Mouse (Mus musculus) embryonic stem cell, embryonic (primary cell): ENCODE results near the gene Pgbd5.

Experiments used
- CTCF ChIA-PET, 4 experiments: fragments of 300-600 bp in 2 of 4; fragments of 350-600 bp in 2 of 4; sonication (Branson Sonifier 250); formaldehyde crosslinking; loops; one replicate each; lab custom pipeline; 2022; ENCODE audit warnings: inconsistent platforms in 2 of 4; lab: Charles Lee
- POLR2A ChIA-PET, 4 experiments: fragments of 300-600 bp in 2 of 4; fragments of 350-600 bp in 2 of 4; sonication (Branson Sonifier 250); formaldehyde crosslinking; loops; one replicate each; lab custom pipeline; 2022; ENCODE audit warnings: antibody characterized with exemption in 4 of 4, inconsistent platforms in 1 of 4; lab: Charles Lee

Gene Pgbd5

DNA sequence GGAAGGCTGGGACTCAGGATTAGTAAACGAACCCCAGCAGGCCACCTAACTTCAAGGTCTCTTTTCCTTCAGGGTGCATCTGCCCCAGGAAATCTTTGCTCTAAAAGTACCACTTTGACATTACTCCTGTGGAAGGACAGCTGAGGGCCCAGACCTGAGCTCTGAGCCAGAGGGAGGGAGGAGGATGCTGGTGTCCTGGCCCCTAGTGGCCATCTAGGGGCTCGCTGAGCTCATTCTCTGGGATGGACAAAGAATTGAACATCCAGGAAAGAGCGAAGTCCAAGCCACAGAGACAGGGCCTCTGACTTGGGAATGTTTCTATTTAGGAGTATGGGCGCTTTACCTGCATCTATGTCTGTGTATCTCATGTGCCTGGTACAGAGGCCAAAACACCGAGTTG, 87.8 kb downstream of the Pgbd5 start:
- ChIA-PET POLR2A (interaction anchor here in 3 of 4 experiments (0.6 to 1.5 kb wide), 8 partner anchors 11 to 297 kb away, joined by 3 to 11 read pairs (median 4); no protein-coding TSS in a partner anchor), CTCF (interaction anchor here in 3 of 4 experiments (0.5 to 1.2 kb wide), 15 partner anchors 11 to 723 kb away, joined by 3 to 5 read pairs (median 3); no protein-coding TSS in a partner anchor)

DNA sequence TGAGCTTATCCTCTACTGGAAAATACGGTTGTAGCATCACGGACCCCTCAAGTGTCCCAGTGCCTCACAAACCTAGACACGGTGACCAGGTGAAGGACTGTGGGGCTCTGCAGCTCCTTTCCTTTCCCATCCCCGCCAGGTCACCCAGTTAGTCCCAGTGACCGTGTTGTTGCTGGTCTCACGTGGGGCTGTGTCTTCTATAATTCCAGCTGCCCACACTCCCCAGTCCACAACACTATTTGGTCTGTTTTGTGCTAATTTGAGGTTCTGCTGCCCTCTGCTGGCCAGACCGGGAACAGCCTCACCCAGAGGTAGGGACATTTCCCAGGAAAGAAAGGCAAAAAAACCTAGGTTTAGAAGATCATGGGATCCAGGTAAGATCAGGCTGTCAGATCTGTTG, 89.8 kb downstream of the Pgbd5 start:
- ChIA-PET POLR2A (interaction anchor here in 3 of 4 experiments (0.6 to 1.6 kb wide), 6 partner anchors 9 to 566 kb away, joined by 3 to 6 read pairs (median 5); no protein-coding TSS in a partner anchor), CTCF (interaction anchor here (0.6 to 2.3 kb wide), 27 partner anchors 9 to 456 kb away, joined by 3 to 7 read pairs (median 3); partner anchors contain the start of gene Acta1 (in 1 of the 4))

DNA sequence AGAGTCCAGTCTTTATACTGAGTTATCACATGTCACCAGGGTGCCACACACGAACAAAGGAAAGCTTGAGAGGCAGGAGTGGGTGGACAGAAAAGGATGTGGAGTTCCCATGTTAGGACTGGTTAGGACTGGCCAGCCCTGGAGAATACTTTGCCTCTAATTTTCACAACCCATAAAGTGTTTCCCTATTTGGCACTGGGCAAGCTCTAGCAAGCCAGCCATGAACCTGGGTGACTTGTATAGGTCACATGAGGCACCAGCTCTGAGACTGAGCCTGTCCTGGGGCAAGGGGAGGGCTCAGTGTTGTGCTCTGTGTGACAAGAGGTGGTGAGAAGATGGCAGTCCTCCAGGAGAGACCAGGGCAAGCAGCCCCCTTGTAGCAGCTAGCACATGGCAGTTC, 91.4 kb downstream of the Pgbd5 start:
- ChIA-PET CTCF (interaction anchor here in 3 of 4 experiments (0.9 to 2.5 kb wide), 10 partner anchors 11 to 704 kb away, joined by 3 to 7 read pairs (median 3); no protein-coding TSS in a partner anchor), POLR2A (interaction anchor here in 1 of 4 experiments (1.0 kb wide), 1 partner anchor 16 kb away, joined by 3 read pairs; no protein-coding TSS in a partner anchor)

DNA sequence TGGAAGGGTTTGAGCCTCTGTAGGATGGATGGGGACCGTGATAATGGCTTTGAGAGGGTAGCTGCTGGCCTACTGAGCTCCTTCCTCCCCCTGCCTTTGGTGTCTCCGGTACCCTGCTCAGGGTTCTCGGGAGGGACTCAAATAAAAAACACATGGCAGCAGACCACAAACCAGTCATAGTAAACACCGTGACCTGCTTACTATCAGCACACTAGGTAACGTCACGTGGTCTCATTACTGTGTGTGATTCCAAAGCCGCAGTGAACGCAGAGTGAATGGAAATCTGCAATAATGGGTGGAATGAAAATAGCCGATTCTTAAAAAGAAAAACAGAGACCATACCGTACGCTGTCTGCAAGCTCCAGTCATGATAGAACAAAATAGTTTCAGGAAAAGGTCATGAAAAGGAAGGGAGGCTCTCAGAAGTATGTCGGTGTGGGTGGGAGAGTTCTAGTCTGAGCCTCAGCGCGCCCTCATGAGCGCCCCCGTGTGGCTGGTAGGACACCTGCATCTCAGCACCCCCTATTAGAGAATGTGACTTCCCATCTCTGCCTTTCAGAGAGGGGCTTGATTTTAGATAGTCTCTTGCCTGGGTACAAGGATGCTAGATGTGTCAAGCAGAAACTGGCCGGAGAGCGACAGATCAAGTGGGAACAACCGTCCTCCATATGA, 92.5 kb downstream of the Pgbd5 start:
- CTCF ChIA-PET: interaction anchor here (0.6 to 2.5 kb wide), 23 partner anchors 10 to 703 kb away, joined by 3 to 7 read pairs (median 3); no protein-coding TSS in a partner anchor
- POLR2A ChIA-PET: interaction anchor here in 2 of 4 experiments (1.0 to 1.8 kb wide), 5 partner anchors 10 to 562 kb away, joined by 3 to 4 read pairs (median 4); no protein-coding TSS in a partner anchor

DNA sequence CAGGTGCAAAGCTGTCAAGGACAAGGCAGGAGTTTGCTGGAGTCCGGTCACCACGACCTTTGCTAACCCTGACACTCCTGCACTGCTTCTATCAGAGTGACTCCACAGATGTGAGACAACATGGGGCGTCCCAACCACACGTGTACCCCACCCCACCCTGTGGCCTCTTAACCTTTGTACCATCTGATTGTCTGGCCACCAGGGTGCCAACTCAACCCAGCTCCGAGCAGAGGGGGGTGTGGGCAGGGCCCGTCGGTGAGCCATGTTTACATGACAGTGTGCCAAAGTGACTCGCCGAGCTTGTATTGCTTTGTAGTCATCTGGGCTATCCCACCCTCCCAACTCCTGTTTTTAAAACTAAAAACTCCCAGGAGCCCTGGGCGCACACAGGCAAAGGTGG, 94.4 kb downstream of the Pgbd5 start:
- POLR2A ChIA-PET: interaction anchor here in 2 of 4 experiments (1.0 to 1.8 kb wide), 2 partner anchors 9 to 285 kb away, joined by 4 read pairs; no protein-coding TSS in a partner anchor
- CTCF ChIA-PET: interaction anchor here in 2 of 4 experiments (0.9 to 1.8 kb wide), 3 partner anchors 30 to 95 kb away, joined by 3 to 5 read pairs (median 4); no protein-coding TSS in a partner anchor

DNA sequence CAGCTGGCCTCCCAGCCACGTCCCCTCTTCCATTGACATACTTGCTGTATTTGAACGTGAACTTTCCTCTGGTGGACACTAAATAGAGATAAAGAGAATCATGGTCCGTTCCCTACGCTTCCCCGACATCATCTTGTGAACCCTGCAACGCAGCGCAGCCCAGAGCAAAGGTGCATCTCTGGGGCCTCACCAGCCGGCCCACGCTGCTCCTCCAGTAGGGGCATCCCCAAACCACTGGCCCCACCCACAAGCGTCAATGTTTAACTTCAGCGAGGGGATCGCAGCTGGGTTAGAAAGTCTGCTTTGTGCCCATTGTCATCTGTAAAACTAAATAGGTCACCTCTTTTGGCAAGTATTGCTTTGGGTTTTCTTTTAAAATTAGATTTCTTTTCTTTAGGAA, 95.5 kb downstream of the Pgbd5 start:
- POLR2A ChIA-PET: interaction anchor here (0.6 to 1.1 kb wide), 4 partner anchors 284 to 350 kb away, joined by 3 to 4 read pairs (median 3); no protein-coding TSS in a partner anchor
- CTCF ChIA-PET: interaction anchor here in 2 of 4 experiments (0.6 to 1.8 kb wide), 2 partner anchors 29 to 342 kb away, joined by 3 to 4 read pairs; no protein-coding TSS in a partner anchor

DNA sequence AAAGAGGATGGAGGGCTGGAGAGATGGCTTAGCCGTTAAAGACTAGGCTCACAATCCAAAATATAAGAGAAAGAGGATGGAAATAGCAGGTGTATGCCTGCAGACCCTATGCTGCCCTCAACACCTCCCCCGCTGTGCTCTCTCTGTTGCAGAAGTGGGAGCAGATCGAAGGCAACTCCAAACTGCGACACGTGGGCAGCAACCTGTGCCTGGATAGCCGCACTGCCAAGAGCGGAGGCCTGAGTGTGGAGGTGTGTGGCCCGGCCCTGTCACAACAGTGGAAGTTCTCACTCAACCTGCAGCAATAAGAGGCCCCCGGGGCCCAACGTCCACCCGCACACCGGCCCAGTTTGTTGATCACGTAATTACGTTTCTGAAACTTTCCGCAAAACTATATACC, 96.3 kb downstream of the Pgbd5 start:
- POLR2A ChIA-PET: no interaction called here
- CTCF ChIA-PET: interaction anchor here in 1 of 4 experiments (1.3 kb wide), 1 partner anchor 29 kb away, joined by 3 read pairs; no protein-coding TSS in a partner anchor

DNA sequence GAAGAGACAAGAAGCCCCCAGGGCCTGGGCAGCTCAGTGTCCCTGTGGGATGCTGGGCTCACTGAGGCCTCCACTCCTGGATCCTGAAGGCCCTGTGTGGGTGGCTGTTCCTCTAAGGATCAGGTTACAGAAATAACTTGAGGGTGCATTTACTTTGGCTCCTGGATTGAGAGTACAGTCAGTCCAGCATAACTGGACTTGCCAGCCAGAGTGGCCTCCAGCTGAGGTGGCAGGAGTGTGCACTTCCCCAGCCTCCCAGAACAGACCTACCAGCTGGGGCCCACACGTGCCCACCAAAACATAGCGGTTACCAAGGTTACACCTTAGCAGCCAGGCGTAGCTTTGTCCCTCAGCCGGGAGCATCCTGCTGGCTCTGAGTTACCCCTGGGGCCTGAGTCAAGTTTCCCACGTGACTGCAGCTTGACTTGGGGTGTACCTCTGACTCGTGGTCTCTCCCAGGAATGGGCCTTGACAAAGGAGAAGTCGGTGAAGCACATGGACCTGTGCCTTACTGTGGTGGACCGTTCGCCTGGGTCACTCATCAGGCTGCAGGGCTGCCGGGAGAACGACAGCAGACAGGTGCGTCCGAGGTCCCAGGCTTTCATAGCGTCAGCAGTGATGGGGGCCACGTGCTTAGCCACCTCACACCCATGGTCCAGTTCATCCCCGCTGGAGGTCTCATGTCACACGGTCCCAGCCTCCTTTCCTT, 98.9 kb downstream of the Pgbd5 start:
- ChIA-PET POLR2A (interaction anchor here in 2 of 4 experiments (0.9 to 2.0 kb wide), 4 partner anchors 9 to 47 kb away, joined by 3 to 9 read pairs (median 4); no protein-coding TSS in a partner anchor), CTCF (interaction anchor here in 1 of 4 experiments (1.1 kb wide), 2 partner anchors 9 to 697 kb away, joined by 3 read pairs; no protein-coding TSS in a partner anchor)

DNA sequence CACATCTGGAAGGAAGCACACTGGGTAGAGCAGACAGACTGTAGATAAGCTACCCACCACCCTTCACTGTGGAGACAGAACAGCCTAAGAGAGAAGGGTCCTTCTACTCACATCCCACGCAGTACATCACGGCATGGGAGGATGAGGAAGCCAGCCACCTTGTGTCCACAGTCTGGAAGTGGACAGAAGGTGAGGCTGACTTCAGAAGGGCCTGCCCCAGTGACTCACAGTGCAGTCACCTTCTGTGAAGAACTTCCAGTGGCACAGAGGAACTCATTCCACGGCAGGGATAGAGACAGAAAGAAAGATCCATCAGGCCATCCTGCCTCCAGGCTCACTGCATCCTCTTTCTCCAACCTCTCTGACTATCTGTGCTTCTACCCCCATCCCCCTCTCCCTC, 99.7 kb downstream of the Pgbd5 start:
- POLR2A ChIA-PET: interaction anchor here in 2 of 4 experiments (1.1 to 2.0 kb wide), 2 partner anchors 11 to 143 kb away, joined by 3 to 9 read pairs; no protein-coding TSS in a partner anchor
- CTCF ChIA-PET: no interaction called here

DNA sequence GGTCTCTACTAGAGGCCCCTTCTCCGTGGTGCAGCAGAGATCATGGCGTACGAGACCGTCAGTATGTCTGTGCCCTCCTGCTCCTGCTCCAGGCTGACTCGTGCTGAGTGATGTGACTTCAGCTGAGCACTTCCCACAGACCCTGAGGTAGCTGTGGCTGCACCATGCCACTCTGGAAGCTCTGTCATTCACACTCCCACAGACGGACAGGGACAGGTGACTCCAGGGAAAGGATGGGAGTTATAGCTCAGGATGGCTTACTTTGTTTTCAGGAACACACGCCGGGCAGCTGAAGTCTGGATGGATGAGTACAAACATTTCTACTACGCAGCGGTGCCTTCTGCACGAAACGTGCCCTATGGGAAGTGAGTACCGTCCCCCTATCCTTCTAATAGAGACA, 103.2 kb downstream of the Pgbd5 start:
- POLR2A ChIA-PET: interaction anchor here in 2 of 4 experiments (0.7 to 1.5 kb wide), 7 partner anchors 8 to 287 kb away, joined by 3 to 4 read pairs (median 3); no protein-coding TSS in a partner anchor
- CTCF ChIA-PET: interaction anchor here in 3 of 4 experiments (0.6 to 1.9 kb wide), 6 partner anchors 11 to 238 kb away, joined by 3 to 5 read pairs (median 3); no protein-coding TSS in a partner anchor

DNA sequence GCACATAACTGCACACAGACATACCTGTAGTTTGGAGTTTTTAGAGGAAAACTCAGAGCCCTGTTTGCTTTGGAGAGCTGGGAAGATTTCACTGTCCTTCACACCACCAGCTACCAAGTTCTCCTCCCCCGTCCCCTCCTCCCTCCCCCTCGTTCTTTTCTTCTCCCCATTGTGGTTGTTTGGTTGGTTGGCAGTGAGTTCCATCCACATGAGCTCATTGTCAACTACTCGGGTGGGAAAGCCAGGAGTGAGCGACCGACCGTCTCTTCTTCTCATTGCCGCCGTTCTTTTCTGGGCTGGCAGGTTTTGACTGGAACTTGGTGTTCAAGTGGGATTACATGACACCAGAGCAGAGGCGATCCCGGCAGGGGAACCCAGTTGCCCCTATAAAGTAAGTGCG, 107.8 kb downstream of the Pgbd5 start:
- ChIA-PET CTCF (interaction anchor here in 3 of 4 experiments (0.5 to 0.7 kb wide), 5 partner anchors 132 to 1663 kb away, joined by 3 to 6 read pairs (median 3); partner anchors contain the start of gene Kcnk1 (in 1 of the 3)), POLR2A (interaction anchor here in 2 of 4 experiments (0.6 to 1.1 kb wide), 4 partner anchors 20 to 349 kb away, joined by 3 to 4 read pairs (median 3); partner anchors contain the start of gene Abcb10 (in 1 of the 2))

DNA sequence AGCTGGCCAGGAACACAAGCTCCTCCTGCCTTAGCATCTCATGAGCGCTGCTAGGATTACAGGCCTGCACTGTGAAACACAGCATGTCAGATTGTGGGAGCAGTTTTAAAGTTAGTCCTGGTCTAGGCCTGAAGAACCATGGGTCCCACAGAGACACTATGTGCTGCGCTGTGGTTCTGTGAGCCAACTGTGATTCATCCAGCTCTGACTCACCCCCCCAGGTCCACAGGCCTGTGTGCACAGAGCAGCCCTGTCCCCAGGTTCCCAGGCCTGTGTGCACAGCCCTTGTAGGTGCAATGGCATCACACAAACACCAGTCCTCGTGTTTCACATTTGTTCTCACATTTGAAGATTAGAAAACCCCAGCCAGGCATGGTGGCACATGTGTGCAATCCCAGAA, 108.4 kb downstream of the Pgbd5 start:
- POLR2A ChIA-PET: interaction anchor here in 1 of 4 experiments (0.8 to 1.1 kb wide), 3 partner anchors 21 to 342 kb away, joined by 3 to 4 read pairs (median 3); no protein-coding TSS in a partner anchor
- CTCF ChIA-PET: interaction anchor here in 1 of 4 experiments (0.6 to 0.7 kb wide), 3 partner anchors 253 to 1664 kb away, joined by 3 to 4 read pairs (median 3); partner anchors contain the start of gene Kcnk1

DNA sequence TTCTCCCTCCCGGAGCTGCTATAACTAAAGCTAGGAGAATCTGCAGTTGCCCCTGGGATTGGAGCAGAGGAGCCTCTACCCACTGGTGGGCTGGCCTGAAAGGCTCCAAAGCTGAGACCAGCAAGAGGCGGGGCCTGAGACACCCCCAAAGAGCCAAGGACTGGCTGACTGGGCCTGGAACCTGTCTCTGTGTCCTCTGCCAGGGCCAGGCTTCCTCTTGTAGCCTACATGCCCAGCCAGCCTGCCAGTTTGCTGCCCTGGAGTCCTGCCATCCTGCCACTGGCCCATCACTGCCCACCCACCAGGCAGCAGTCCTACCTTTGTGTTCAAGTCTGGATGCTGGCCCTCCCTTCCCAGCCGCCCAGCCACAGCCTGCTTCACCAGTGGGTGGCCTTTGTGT, 109.0 kb downstream of the Pgbd5 start:
- ChIA-PET CTCF (no interaction called here), POLR2A (interaction anchor here in 2 of 4 experiments (0.9 to 3.0 kb wide), 2 partner anchors 10 to 133 kb away, joined by 3 to 9 read pairs; no protein-coding TSS in a partner anchor)

DNA sequence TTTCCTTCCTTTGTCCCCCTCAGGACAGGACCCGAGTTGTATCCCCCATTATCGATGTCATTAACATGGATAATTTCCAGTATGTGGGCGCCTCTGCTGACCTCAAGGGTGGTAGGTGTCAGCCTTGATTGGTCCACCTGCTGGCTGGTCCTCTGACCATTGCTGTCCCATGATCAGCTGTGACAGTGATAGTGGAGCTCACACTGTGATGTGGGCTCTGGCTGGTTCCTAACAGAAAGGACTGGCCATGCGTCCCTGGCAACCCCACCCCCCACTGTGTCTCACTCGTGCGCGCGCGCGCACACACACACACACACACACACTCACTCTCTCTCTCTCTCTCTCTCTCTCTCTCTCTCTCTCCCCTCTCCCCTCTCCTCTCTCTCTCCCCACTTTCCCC, 109.8 kb downstream of the Pgbd5 start:
- ChIA-PET CTCF (interaction anchor here in 2 of 4 experiments (0.6 kb wide), 2 partner anchors 70 to 409 kb away, joined by 6 to 8 read pairs; no protein-coding TSS in a partner anchor), POLR2A (interaction anchor here in 2 of 4 experiments (0.6 to 3.0 kb wide), 12 partner anchors 9 to 279 kb away, joined by 3 to 9 read pairs (median 4); no protein-coding TSS in a partner anchor)

DNA sequence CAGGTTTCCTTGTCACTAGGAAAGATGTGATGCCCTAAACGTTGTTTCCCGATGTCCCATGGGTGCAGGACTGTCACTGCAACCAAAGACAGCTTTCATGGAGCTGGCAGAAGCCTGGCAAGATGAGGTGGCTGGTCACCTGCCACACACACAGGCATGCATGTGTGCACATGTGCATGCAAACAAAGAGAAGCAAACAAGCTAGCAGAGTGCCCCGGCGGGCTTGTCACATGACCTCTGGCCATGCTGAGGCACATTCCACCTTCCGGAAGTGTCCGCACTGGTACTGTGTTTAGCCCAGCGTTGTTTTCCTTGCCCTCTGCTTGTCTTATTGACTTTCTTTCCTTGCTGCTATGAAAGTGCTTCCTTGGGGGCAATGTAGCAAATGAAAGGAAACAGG, 111.2 kb downstream of the Pgbd5 start:
- ChIA-PET POLR2A (interaction anchor here in 2 of 4 experiments (0.7 to 3.0 kb wide), 10 partner anchors 9 to 214 kb away, joined by 3 to 9 read pairs (median 4); no protein-coding TSS in a partner anchor), CTCF (interaction anchor here (0.7 to 1.3 kb wide), 9 partner anchors 9 to 280 kb away, joined by 3 to 7 read pairs (median 4); no protein-coding TSS in a partner anchor)

DNA sequence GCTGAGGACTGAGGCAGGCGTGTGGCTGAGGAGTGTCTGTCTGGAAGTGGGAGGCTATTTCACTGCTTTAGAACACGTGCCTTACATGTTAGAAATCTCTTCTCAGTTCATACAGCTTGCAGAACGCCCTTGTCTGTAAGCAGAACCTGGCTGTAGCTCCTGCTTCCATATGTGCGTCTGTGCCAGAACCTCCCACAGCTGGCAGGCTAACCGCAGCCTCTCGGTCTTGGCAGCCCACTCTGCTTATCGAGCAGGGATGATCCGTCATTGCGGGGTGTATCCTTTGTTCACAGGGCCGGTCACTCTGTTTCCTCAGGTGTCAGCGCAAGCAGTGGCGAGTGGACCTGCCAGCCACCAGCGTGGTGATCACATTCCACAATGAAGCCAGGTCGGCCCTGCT, 116.1 kb downstream of the Pgbd5 start:
- CTCF ChIA-PET: interaction anchor here in 2 of 4 experiments (1.1 to 2.2 kb wide), 4 partner anchors 8 to 25 kb away, joined by 3 to 8 read pairs (median 5); no protein-coding TSS in a partner anchor
- POLR2A ChIA-PET: interaction anchor here in 2 of 4 experiments (0.5 to 1.0 kb wide), 2 partner anchors 9 to 209 kb away, joined by 3 to 4 read pairs; no protein-coding TSS in a partner anchor
